In genomic region chr17:57134693-57135092, GRCm38 (mm10) we compare ENCODE assay signal across 30 mouse cellular contexts. TPM values are rescaled to one million over a fixed set of nuclear protein-coding genes. Genes with fewer than 3 reads are reported as not detected.
DNase-seq lines count a peak whose midpoint lies in the region; ATAC-seq and TF ChIP-seq lines count a peak whose summit lies in the region.
"Had no signal": no experiment of that assay in that cellular context is flagged by ENCODE, and none has a peak within 500 bp of the region (broad histone marks: within the 10 kb centered on the region; RNA-seq: fewer than 3 reads in every experiment).

No protein-coding gene starts in this region.

- no peak for TF ChIP-seq CTCF in liver, postnatal 0 days (IDR thresholded peaks at IDR 0.05; ENCODE audit: low read depth)
- no peak for TF ChIP-seq CTCF in CH12.LX (conservative IDR thresholded peaks at IDR 0.05 in 1 of 2, IDR thresholded peaks at IDR 0.05 in 1 of 2; ENCODE audit: low read depth in 2 of 2, low read length in 2 of 2)

- dilution Hi-C loops in CH12.LX (cut with MboI; ENCODE audit: extremely low pct_ligation_motif_present, extremely low pct_unique_long_range_greater_than_20kb, low sequenced_read_pairs) = no loop called here

- no peak overlapping the region for H3K4me3 ChIP-seq in liver, embryonic 11.5 days (ENCODE audit: low read depth, low read length)
- H3K4me3 ChIP-seq in liver, postnatal 0 days (ENCODE audit: low read depth, low read length) = no peak overlapping the region
- no peak overlapping the region for H3K4me3 ChIP-seq in CH12.LX (replicated peaks in 1 of 3; ENCODE audit: low read depth in 2 of 3, low read length in 2 of 3, poor library complexity in 1 of 3)
- H3K4me3 ChIP-seq in liver, embryonic 13.5 days (replicated peaks) = no peak overlapping the region
- H3K4me3 ChIP-seq: embryonic facial prominence, embryonic 13.5 days; embryonic facial prominence, embryonic 15.5 days; erythroblast, embryonic 14.5 days; forebrain, embryonic 10.5 days; forebrain, embryonic 12.5 days had no signal

- H3K27ac ChIP-seq in liver, embryonic 11.5 days (ENCODE audit: low read depth, low read length) = no peak overlapping the region
- H3K27ac ChIP-seq in liver, postnatal 0 days (ENCODE audit: low read depth) = no peak overlapping the region
- H3K27ac ChIP-seq in CH12.LX (ENCODE audit: insufficient read depth, low read depth) = peak overlapping the region; percentile 62
- no peak overlapping the region for H3K27ac ChIP-seq in liver, embryonic 13.5 days
- H3K27ac ChIP-seq: embryonic facial prominence, embryonic 13.5 days; embryonic facial prominence, embryonic 15.5 days; forebrain, embryonic 10.5 days; forebrain, embryonic 12.5 days had no signal

- H3K36me3 ChIP-seq in liver, embryonic 11.5 days (ENCODE audit: control insufficient read depth, insufficient read depth, low read length) = no peaks in the 10 kb centered on the region
- no peaks in the 10 kb centered on the region for H3K36me3 ChIP-seq in liver, postnatal 0 days (replicated peaks; ENCODE audit: insufficient read depth, low read length)
- peaks cover 13 to 66% of the 10 kb centered on the region in 2 experiments for H3K36me3 ChIP-seq in CH12.LX (replicated peaks in 1 of 2; ENCODE audit: control insufficient read depth in 1 of 2, insufficient read depth in 1 of 2, low read length in 1 of 2)
- H3K36me3 ChIP-seq in liver, embryonic 13.5 days = no peaks in the 10 kb centered on the region
- H3K36me3 ChIP-seq: embryonic facial prominence, embryonic 13.5 days; embryonic facial prominence, embryonic 15.5 days; forebrain, embryonic 10.5 days; forebrain, embryonic 12.5 days had no signal

- no peak for TF ChIP-seq RAD21 in CH12.LX (IDR thresholded peaks at IDR 0.05; ENCODE audit: low read depth, low read length)

- 48% methylated on average over 2 of the region's 2 CpGs for WGBS in liver, embryonic 11.5 days
- whole genome bisulfite sequencing in liver, postnatal 0 days (ENCODE audit: insufficient replicate concordance) = 53% methylated on average over 2 of the region's 2 CpGs
- 34% methylated on average over 2 of the region's 2 CpGs for WGBS in liver, embryonic 13.5 days (ENCODE audit: insufficient replicate concordance)

- in situ Hi-C loops in CH12.LX (cut with MboI; ENCODE audit: low pct_ligation_motif_present, low pct_unique_long_range_greater_than_20kb, low sequenced_read_pairs) = no loop called here

- no peak overlapping the region for H3K9ac ChIP-seq in liver, embryonic 11.5 days (ENCODE audit: low read depth, low read length)
- H3K9ac ChIP-seq in liver, postnatal 0 days (replicated peaks) = no peak overlapping the region
- no peak overlapping the region for H3K9ac ChIP-seq in CH12.LX (ENCODE audit: insufficient read depth, low read depth)
- H3K9ac ChIP-seq in liver, embryonic 13.5 days = no peak overlapping the region
- H3K9ac ChIP-seq: embryonic facial prominence, embryonic 13.5 days; embryonic facial prominence, embryonic 15.5 days; forebrain, embryonic 12.5 days had no signal

- 0 out of 2 replicates have a peak, but pooled peaks have one; percentile 36 for ATAC-seq in liver, embryonic 11.5 days (replicated peaks; ENCODE audit: low FRiP score)
- ATAC-seq in liver, postnatal 0 days = no peak
- 0 out of 2 replicates have a peak, but pooled peaks have one; percentile 55 for ATAC-seq in liver, embryonic 13.5 days (ENCODE audit: low read depth)
- ATAC-seq in megakaryocyte-erythroid progenitor cell, adult 5-6 weeks (replicated peaks; ENCODE audit: low FRiP score, low TSS enrichment, poor library complexity, severe bottlenecking) = peak; percentile 19; the same call in 1 of the 2 replicates
- ATAC-seq: activated CD4-positive, CD25-positive, alpha-beta regulatory T cell, adult 4 months; CD4-positive, CD25-positive, alpha-beta regulatory T cell, adult 4 months; forebrain, embryonic 14.5 days; forebrain, embryonic 16.5 days; Patski had no signal

- H3K9me3 ChIP-seq in liver, embryonic 11.5 days (ENCODE audit: control insufficient read depth, low read length) = no peaks in the 10 kb centered on the region
- H3K9me3 ChIP-seq in liver, postnatal 0 days (ENCODE audit: low read length) = no peaks in the 10 kb centered on the region
- peaks cover 7% of the 10 kb centered on the region for H3K9me3 ChIP-seq in CH12.LX (replicated peaks; ENCODE audit: low read length)
- H3K9me3 ChIP-seq in liver, embryonic 13.5 days (replicated peaks) = no peaks in the 10 kb centered on the region
- H3K9me3 ChIP-seq: embryonic facial prominence, embryonic 13.5 days; embryonic facial prominence, embryonic 15.5 days; forebrain, embryonic 10.5 days; forebrain, embryonic 12.5 days had no signal

- DNase-seq in liver, embryonic 11.5 days (ENCODE audit: low spot score) = no peak
- DNase-seq in liver, postnatal 0 days = no peak
- no peak for DNase-seq in CH12.LX (ENCODE audit: extremely low read depth)
- DNase-seq in liver, embryonic 13.5 days = no peak
- no peak for DNase-seq in spleen, postnatal 10 days (ENCODE audit: low spot score in 2 of 2)
- DNase-seq in heart, adult 18-20 months = no peak
- DNase-seq: adrenal gland, adult 8-10 months; adrenal gland, postnatal 14 days; adrenal gland, postnatal 36 days; B cell, adult 2 months; cerebellum, adult 11-12 months; cerebellum, adult 8-10 months; cerebellum, adult 9-11 months; cerebellum, postnatal 14 days; cerebellum, postnatal 36 days; embryo, embryonic 11 days had no signal

- no peak for TF ChIP-seq POLR2A in CH12.LX (IDR thresholded peaks at IDR 0.05; ENCODE audit: low read depth, low read length)

- no peak for TF ChIP-seq EP300 in liver, postnatal 0 days (IDR thresholded peaks at IDR 0.05; ENCODE audit: low read depth)
- no peak for TF ChIP-seq EP300 in CH12.LX (IDR thresholded peaks at IDR 0.05; ENCODE audit: low read length)

- no peaks in the 10 kb centered on the region for H3K27me3 ChIP-seq in liver, embryonic 11.5 days (replicated peaks; ENCODE audit: control insufficient read depth, insufficient read depth, low read length)
- no peaks in the 10 kb centered on the region for H3K27me3 ChIP-seq in liver, postnatal 0 days (ENCODE audit: insufficient read depth, low read length)
- H3K27me3 ChIP-seq in CH12.LX (replicated peaks) = no peaks in the 10 kb centered on the region
- no peaks in the 10 kb centered on the region for H3K27me3 ChIP-seq in liver, embryonic 13.5 days
- H3K27me3 ChIP-seq: embryonic facial prominence, embryonic 13.5 days; embryonic facial prominence, embryonic 15.5 days; forebrain, embryonic 12.5 days had no signal

- H3K4me1 ChIP-seq in liver, embryonic 11.5 days (replicated peaks; ENCODE audit: control insufficient read depth, insufficient read depth, low read length) = peaks cover 7% of the 10 kb centered on the region; the same call in 1 of the 2 replicates
- H3K4me1 ChIP-seq in liver, postnatal 0 days (ENCODE audit: insufficient read depth) = no peaks in the 10 kb centered on the region
- H3K4me1 ChIP-seq in CH12.LX (ENCODE audit: control insufficient read depth in 1 of 2, insufficient read depth in 2 of 2) = peaks cover 49 to 86% of the 10 kb centered on the region in 2 experiments
- H3K4me1 ChIP-seq in liver, embryonic 13.5 days (replicated peaks) = peaks cover 36% of the 10 kb centered on the region
- H3K4me1 ChIP-seq: embryonic facial prominence, embryonic 13.5 days; embryonic facial prominence, embryonic 15.5 days; forebrain, embryonic 12.5 days had no signal

- no peak overlapping the region for H3K4me2 ChIP-seq in liver, embryonic 11.5 days
- no peak overlapping the region for H3K4me2 ChIP-seq in liver, postnatal 0 days (ENCODE audit: low read depth, low read length)
- no peak overlapping the region for H3K4me2 ChIP-seq in CH12.LX (ENCODE audit: insufficient read depth, low read depth, poor library complexity, severe bottlenecking)
- no peak overlapping the region for H3K4me2 ChIP-seq in liver, embryonic 13.5 days
- H3K4me2 ChIP-seq: embryonic facial prominence, embryonic 13.5 days; embryonic facial prominence, embryonic 15.5 days; forebrain, embryonic 12.5 days had no signal

- H3K79me2 ChIP-seq in CH12.LX (replicated peaks; ENCODE audit: control insufficient read depth, extremely low read depth, insufficient read depth, poor library complexity, severe bottlenecking) = peaks cover 9% of the 10 kb centered on the region; the same call in 1 of the 2 replicates

RNA-seq across cellular contexts. Expression of gene Cd70, which starts 14.9 kb away (rescaled TPM):
- polyA plus RNA-seq in liver, embryonic 11.5 days (2014; fragmentation: Nextera tagmentation; extraction: Ambion mirVana) = not detected in 2 replicates
- not detected in 2 replicates for polyA plus RNA-seq in liver, postnatal 0 days (2015; fragmentation: Nextera tagmentation; extraction: Ambion mirVana)
- total RNA-seq in CH12.LX (2012; rRNA removed) (483 and 965 TPM in 2 replicates), CH12.LX (2014; rRNA removed) (261 and 321 TPM in 2 replicates)
- 121 and 137 TPM in 2 replicates for polyA plus RNA-seq in CH12.LX (2012; ENCODE audit: insufficient read length, low read depth)
- not detected in 2 replicates for polyA plus RNA-seq in liver, embryonic 13.5 days (2015; fragmentation: Nextera tagmentation; extraction: Ambion mirVana)
- not detected in 2 replicates for total RNA-seq in megakaryocyte-erythroid progenitor cell, adult 5-6 weeks (2014; fragmentation: Nextera tagmentation)
- total RNA-seq in megakaryocyte-erythroid progenitor cell, adult 5-6 weeks (2017) = not detected in 2 replicates
- total RNA-seq in heart, adult 18-20 months (2021) = not detected
- total RNA-seq: adrenal gland, adult 18-20 months; adrenal gland, adult 8-10 months; adrenal gland, postnatal 14 days; adrenal gland, postnatal 36 days; common myeloid progenitor, adult 5-6 weeks had no signal
- polyA plus RNA-seq: embryonic facial prominence, embryonic 11.5 days; embryonic facial prominence, embryonic 13.5 days; embryonic facial prominence, embryonic 15.5 days; erythroblast, embryonic 14.5 days; forebrain, embryonic 10.5 days; forebrain, embryonic 12.5 days; forebrain, embryonic 16.5 days; Patski had no signal

RNA-seq across cellular contexts. Expression of gene Tnfsf9, which starts 29.6 kb away (rescaled TPM):
- 5.4 and 6.4 TPM in 2 replicates for polyA plus RNA-seq in liver, embryonic 11.5 days (2014; fragmentation: Nextera tagmentation; extraction: Ambion mirVana)
- polyA plus RNA-seq in liver, postnatal 0 days (2015; fragmentation: Nextera tagmentation; extraction: Ambion mirVana) = 0.21 and 0.56 TPM in 2 replicates
- 252 and 321 TPM in 2 replicates for total RNA-seq in CH12.LX (2012; rRNA removed)
- total RNA-seq in CH12.LX (2014; rRNA removed) = 106 and 123 TPM in 2 replicates
- polyA plus RNA-seq in CH12.LX (2012; ENCODE audit: insufficient read length, low read depth) = 129 and 137 TPM in 2 replicates
- polyA plus RNA-seq in liver, embryonic 13.5 days (2015; fragmentation: Nextera tagmentation; extraction: Ambion mirVana) = 1.0 and 1.1 TPM in 2 replicates
- total RNA-seq in megakaryocyte-erythroid progenitor cell, adult 5-6 weeks (2014; fragmentation: Nextera tagmentation) = not detected in 2 replicates
- not detected in 2 replicates for total RNA-seq in megakaryocyte-erythroid progenitor cell, adult 5-6 weeks (2017)
- under 1 TPM in 1 of 2 experiments, not detected in 1; 0.51 TPM for total RNA-seq in heart, adult 18-20 months (2021)

RNA-seq across cellular contexts. Expression of gene Tubb4a, which starts 47.1 kb away (rescaled TPM):
- 4.5 and 5.0 TPM in 2 replicates for polyA plus RNA-seq in liver, embryonic 11.5 days (2014; fragmentation: Nextera tagmentation; extraction: Ambion mirVana)
- 0.23 and 0.30 TPM in 2 replicates for polyA plus RNA-seq in liver, postnatal 0 days (2015; fragmentation: Nextera tagmentation; extraction: Ambion mirVana)
- total RNA-seq in CH12.LX (2012; rRNA removed) (0.42 and 0.89 TPM in 2 replicates), CH12.LX (2014; rRNA removed) (0.09 TPM in 1 of 2 replicates, not detected in the other)
- polyA plus RNA-seq in CH12.LX (2012; ENCODE audit: insufficient read length, low read depth) = 2.0 and 2.1 TPM in 2 replicates
- polyA plus RNA-seq in liver, embryonic 13.5 days (2015; fragmentation: Nextera tagmentation; extraction: Ambion mirVana) = 0.55 and 0.87 TPM in 2 replicates
- not detected in 2 replicates for total RNA-seq in megakaryocyte-erythroid progenitor cell, adult 5-6 weeks (2014; fragmentation: Nextera tagmentation)
- 0.08 TPM in 1 of 2 replicates, not detected in the other for total RNA-seq in megakaryocyte-erythroid progenitor cell, adult 5-6 weeks (2017)
- total RNA-seq in heart, adult 18-20 months (2021) = 1 to 10 TPM; 1.2 to 1.6 TPM
- total RNA-seq: common myeloid progenitor, adult 5-6 weeks had no signal
- polyA plus RNA-seq: erythroblast, embryonic 14.5 days had no signal

RNA-seq across cellular contexts. Expression of gene Dennd1c, which starts 56.4 kb away (rescaled TPM):
- 2.1 and 2.2 TPM in 2 replicates for polyA plus RNA-seq in liver, embryonic 11.5 days (2014; fragmentation: Nextera tagmentation; extraction: Ambion mirVana)
- 3.5 and 4.9 TPM in 2 replicates for polyA plus RNA-seq in liver, postnatal 0 days (2015; fragmentation: Nextera tagmentation; extraction: Ambion mirVana)
- total RNA-seq in CH12.LX (2012; rRNA removed) (7.2 and 9.7 TPM in 2 replicates), CH12.LX (2014; rRNA removed) (6.8 and 7.1 TPM in 2 replicates)
- polyA plus RNA-seq in CH12.LX (2012; ENCODE audit: insufficient read length, low read depth) = 33.9 and 36.9 TPM in 2 replicates
- polyA plus RNA-seq in liver, embryonic 13.5 days (2015; fragmentation: Nextera tagmentation; extraction: Ambion mirVana) = 0.97 and 1.6 TPM in 2 replicates
- 20.4 and 33.4 TPM in 2 replicates for total RNA-seq in megakaryocyte-erythroid progenitor cell, adult 5-6 weeks (2014; fragmentation: Nextera tagmentation)
- 0.65 and 1.8 TPM in 2 replicates for total RNA-seq in megakaryocyte-erythroid progenitor cell, adult 5-6 weeks (2017)
- 1 to 10 TPM in 1 of 2 experiments, under 1 TPM in 1; 0.60 to 3.0 TPM for total RNA-seq in heart, adult 18-20 months (2021)

RNA-seq across cellular contexts. Expression of gene Tnfsf14, which starts 59.3 kb away (rescaled TPM):
- polyA plus RNA-seq in liver, embryonic 11.5 days (2014; fragmentation: Nextera tagmentation; extraction: Ambion mirVana) = 0.73 and 1.2 TPM in 2 replicates
- 1.7 and 1.9 TPM in 2 replicates for polyA plus RNA-seq in liver, postnatal 0 days (2015; fragmentation: Nextera tagmentation; extraction: Ambion mirVana)
- 14.6 and 18.1 TPM in 2 replicates for total RNA-seq in CH12.LX (2012; rRNA removed)
- 13.6 and 15.4 TPM in 2 replicates for total RNA-seq in CH12.LX (2014; rRNA removed)
- polyA plus RNA-seq in CH12.LX (2012; ENCODE audit: insufficient read length, low read depth) = 10.6 and 12.7 TPM in 2 replicates
- polyA plus RNA-seq in liver, embryonic 13.5 days (2015; fragmentation: Nextera tagmentation; extraction: Ambion mirVana) = 1.4 and 1.8 TPM in 2 replicates
- total RNA-seq in megakaryocyte-erythroid progenitor cell, adult 5-6 weeks (2014; fragmentation: Nextera tagmentation) = 1.0 and 1.2 TPM in 2 replicates
- total RNA-seq in megakaryocyte-erythroid progenitor cell, adult 5-6 weeks (2017) = 0.99 and 1.6 TPM in 2 replicates
- total RNA-seq in heart, adult 18-20 months (2021) = under 1 TPM in 1 of 2 experiments, not detected in 1; 0.36 TPM
- polyA plus RNA-seq: embryonic facial prominence, embryonic 13.5 days; forebrain, embryonic 14.5 days; forebrain, embryonic 16.5 days; Patski had no signal

Comparison
In these comparisons a context has a peak if more than half of its experiments do, and no peak if none do; other contexts are left out.
1. RNA of gene Cd70, which starts 14.9 kb away (polyA plus RNA-seq): 121 to 137 TPM in CH12.LX; not detected in liver, embryonic 11.5 days, not detected in liver, postnatal 0 days and not detected in liver, embryonic 13.5 days; every median in the first group is over 100 times any median in the second.
2. RNA of gene Tnfsf9, which starts 29.6 kb away (polyA plus RNA-seq): 129 to 137 TPM in CH12.LX; 5.4 to 6.4 TPM in liver, embryonic 11.5 days, 1.0 to 1.1 TPM in liver, embryonic 13.5 days and 0.21 to 0.56 TPM in liver, postnatal 0 days; every median in the first group is over 10 times any median in the second.